Comparison of ENCODE assay signal across 23 mouse cellular contexts in genomic region chrX:140706077-140706476, GRCm38 (mm10). TPM values are rescaled to one million over a fixed set of nuclear protein-coding genes. Genes with fewer than 3 reads are reported as not detected.
DNase-seq lines count a peak whose midpoint lies in the region; ATAC-seq and TF ChIP-seq lines count a peak whose summit lies in the region.
"Had no signal": no experiment of that assay in that cellular context is flagged by ENCODE, and none has a peak within 500 bp of the region (broad histone marks: within the 10 kb centered on the region; RNA-seq: fewer than 3 reads in every experiment).

No protein-coding gene starts in this region.

- H3K4me2 ChIP-seq in intestine, postnatal 0 days (replicated peaks; ENCODE audit: low read depth) = no peak overlapping the region
- H3K4me2 ChIP-seq: embryonic facial prominence, embryonic 12.5 days; heart, embryonic 11.5 days; heart, embryonic 15.5 days; hindbrain, embryonic 14.5 days; intestine, embryonic 15.5 days had no signal

- no peaks in the 10 kb centered on the region for H3K36me3 ChIP-seq in intestine, postnatal 0 days (ENCODE audit: control insufficient read depth, insufficient read depth)
- H3K36me3 ChIP-seq: embryonic facial prominence, embryonic 12.5 days; forebrain, embryonic 10.5 days; heart, embryonic 15.5 days; hindbrain, embryonic 10.5 days; intestine, embryonic 15.5 days had no signal

- no peak for DNase-seq in frontal cortex, adult 2 months (ENCODE audit: extremely low spot score in 1 of 2, low spot score in 1 of 2)
- peak; percentile 86 for DNase-seq in Muller cell, postnatal 12 days (ENCODE audit: inconsistent ontology term)
- DNase-seq in heart, postnatal 36 days = no peak
- DNase-seq in thymus, postnatal 0 days (ENCODE audit: low spot score) = no peak
- DNase-seq: adrenal gland, adult 2 months; adrenal gland, postnatal 36 days; cerebellum, adult 11 months; cerebellum, adult 9-10 months; cerebellum, postnatal 25 days; gastrocnemius, postnatal 14 days; heart, adult 2 months; heart, postnatal 14 days had no signal

- H3K27ac ChIP-seq in embryonic fibroblast, embryonic 13.5 days (ENCODE audit: insufficient read depth, low read length) = peak overlapping the region; percentile 52; the same call in 1 of the 2 replicates
- H3K27ac ChIP-seq in intestine, postnatal 0 days (ENCODE audit: low read depth, low read length) = no peak overlapping the region
- H3K27ac ChIP-seq: embryonic facial prominence, embryonic 12.5 days; forebrain, embryonic 10.5 days; heart, adult 2 months; heart, embryonic 15.5 days; hindbrain, embryonic 10.5 days; hindbrain, embryonic 14.5 days; intestine, embryonic 15.5 days had no signal

- intact Hi-C loops in heart, postnatal 36 days (cut with DNase I) = no loop called here

- no peaks in the 10 kb centered on the region for H3K9me3 ChIP-seq in intestine, postnatal 0 days (ENCODE audit: control insufficient read depth)
- H3K9me3 ChIP-seq: embryonic facial prominence, embryonic 12.5 days; forebrain, embryonic 10.5 days; heart, embryonic 15.5 days; hindbrain, embryonic 10.5 days; intestine, embryonic 15.5 days had no signal

- no peak overlapping the region for H3K9ac ChIP-seq in intestine, postnatal 0 days (ENCODE audit: low read depth, low read length)
- H3K9ac ChIP-seq: embryonic facial prominence, embryonic 12.5 days; heart, embryonic 15.5 days; hindbrain, embryonic 14.5 days; intestine, embryonic 15.5 days had no signal

- no peaks in the 10 kb centered on the region for H3K27me3 ChIP-seq in intestine, postnatal 0 days (replicated peaks; ENCODE audit: control insufficient read depth, insufficient read depth, low read length)
- H3K27me3 ChIP-seq: heart, embryonic 15.5 days; intestine, embryonic 15.5 days had no signal

- H3K4me1 ChIP-seq in embryonic fibroblast, embryonic 13.5 days (ENCODE audit: control insufficient read depth, insufficient read depth, low read length) = peaks cover 5% of the 10 kb centered on the region; the same call in 1 of the 2 replicates
- no peaks in the 10 kb centered on the region for H3K4me1 ChIP-seq in intestine, postnatal 0 days (replicated peaks; ENCODE audit: control insufficient read depth, insufficient read depth, low read length)
- H3K4me1 ChIP-seq: embryonic facial prominence, embryonic 12.5 days; forebrain, embryonic 10.5 days; hindbrain, embryonic 10.5 days; intestine, embryonic 15.5 days had no signal

- TF ChIP-seq CTCF in embryonic fibroblast, embryonic 13.5 days (IDR thresholded peaks at IDR 0.05; ENCODE audit: borderline replicate concordance, insufficient read depth, low read length) = no peak
- no peak for TF ChIP-seq CTCF in intestine, postnatal 0 days (IDR thresholded peaks at IDR 0.05; ENCODE audit: low read depth)

- peak; percentile 63 for ATAC-seq in frontal cortex, adult (ENCODE audit: low TSS enrichment)
- ATAC-seq in intestine, postnatal 0 days = no peak
- ATAC-seq: forebrain, embryonic 14.5 days; intestine, embryonic 15.5 days had no signal

- 73% methylated on average over 4 of the region's 4 CpGs for WGBS in intestine, postnatal 0 days

- no peak for TF ChIP-seq POLR2A in embryonic fibroblast, embryonic 13.5 days (IDR thresholded peaks at IDR 0.05; ENCODE audit: low read depth, low read length)

- H3K4me3 ChIP-seq in embryonic fibroblast, embryonic 13.5 days (ENCODE audit: insufficient read depth, low read length) = no peak overlapping the region
- H3K4me3 ChIP-seq in intestine, postnatal 0 days (ENCODE audit: low read depth, low read length) = no peak overlapping the region
- H3K4me3 ChIP-seq: embryonic facial prominence, embryonic 12.5 days; forebrain, embryonic 10.5 days; heart, adult 2 months; heart, embryonic 15.5 days; hindbrain, embryonic 10.5 days; intestine, embryonic 15.5 days had no signal

RNA-seq across cellular contexts. Expression of gene Mid2, which starts 41.7 kb away (rescaled TPM):
- 12.4 and 14.6 TPM in 2 replicates for polyA plus RNA-seq in frontal cortex, adult 2 months (2012; rRNA removed)
- 19.4 and 26.8 TPM in 2 replicates for polyA plus RNA-seq in embryonic fibroblast, embryonic 13.5 days (2011; ENCODE audit: insufficient read length, low read depth, missing spikeins)
- polyA plus RNA-seq in intestine, postnatal 0 days (2015; fragmentation: Nextera tagmentation; extraction: Ambion mirVana) = 2.6 TPM in 2 replicates
- total RNA-seq in heart, postnatal 36 days (2021) = 10 to 100 TPM; 15.4 to 19.3 TPM
- 1.7 and 2.0 TPM in 2 replicates for polyA plus RNA-seq in thymus, postnatal 0 days (2015; fragmentation: Nextera tagmentation; extraction: Ambion mirVana)
